Mouse (Mus musculus): ENCODE measurements around the gene Gm12185.

GRCm38 (mm10) chr11:48862784-48863319, 129.2 kb downstream of the Gm12185 start:
- TF ChIP-seq POLR2A (IDR thresholded peaks at IDR 0.05; ENCODE audit: borderline replicate concordance, insufficient read depth, low read length), result no peak
- TF ChIP-seq CTCF (IDR thresholded peaks at IDR 0.05; ENCODE audit: borderline replicate concordance, insufficient read depth, low read depth, low read length), result no peak

Measured in cerebellum, adult 2 months (tissue).